In the genomic region with DNA sequence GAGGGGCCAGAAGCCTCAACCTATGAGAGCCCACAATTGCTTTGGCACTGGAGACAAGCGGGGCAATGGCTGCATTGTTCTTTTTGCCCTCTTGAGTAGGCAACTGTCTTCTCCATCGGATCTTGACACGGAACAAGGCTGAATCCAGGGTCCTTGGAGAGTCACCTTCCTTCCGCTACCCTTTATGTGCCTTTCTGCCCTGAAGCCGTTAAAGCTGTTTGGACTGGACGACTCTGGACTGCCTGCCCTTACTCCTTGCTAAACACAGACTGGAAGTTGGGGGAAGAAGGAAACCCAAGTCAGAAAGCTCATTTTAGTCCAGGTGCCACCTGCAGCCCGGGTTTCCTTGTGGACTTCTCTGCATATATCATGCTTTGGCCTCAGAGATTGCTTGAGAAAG, we compare ENCODE assay signal across 9 mouse cellular contexts. TPM values are rescaled to one million over a fixed set of nuclear protein-coding genes. Genes with fewer than 3 reads are reported as not detected.
DNase-seq lines count a peak whose midpoint lies in the region; ATAC-seq and TF ChIP-seq lines count a peak whose summit lies in the region.
"Had no signal": no experiment of that assay in that cellular context is flagged by ENCODE, and none has a peak within 500 bp of the region (broad histone marks: within the 10 kb centered on the region; RNA-seq: fewer than 3 reads in every experiment).

No protein-coding gene starts in this region.

- peaks cover 30% of the 10 kb centered on the region for H3K27me3 ChIP-seq in embryonic facial prominence, embryonic 13.5 days
- no peaks in the 10 kb centered on the region for H3K27me3 ChIP-seq in kidney, adult 2 months (replicated peaks; ENCODE audit: control insufficient read depth, insufficient read depth, low read length)
- H3K27me3 ChIP-seq in midbrain, embryonic 16.5 days (ENCODE audit: control insufficient read depth, insufficient read depth, low read depth, low read length) = no peaks in the 10 kb centered on the region

- TF ChIP-seq POLR2A in kidney, adult 2 months (IDR thresholded peaks at IDR 0.05; ENCODE audit: low read depth, low read length) = no peak

- H3K27ac ChIP-seq in embryonic facial prominence, embryonic 13.5 days = no peak overlapping the region
- H3K27ac ChIP-seq in kidney, adult 2 months (ENCODE audit: insufficient read depth, low read depth, low read length) = no peak overlapping the region; the same call in 1 of the 2 replicates
- peak overlapping the region; percentile 89 for H3K27ac ChIP-seq in midbrain, embryonic 16.5 days (ENCODE audit: low read length)

- no peaks in the 10 kb centered on the region for H3K36me3 ChIP-seq in embryonic facial prominence, embryonic 13.5 days
- H3K36me3 ChIP-seq in kidney, adult 2 months (ENCODE audit: control insufficient read depth, insufficient read depth, low read length) = no peaks in the 10 kb centered on the region
- no peaks in the 10 kb centered on the region for H3K36me3 ChIP-seq in midbrain, embryonic 16.5 days (ENCODE audit: control insufficient read depth, insufficient read depth, low read length)

- H3K4me1 ChIP-seq in embryonic facial prominence, embryonic 13.5 days = peaks cover 16% of the 10 kb centered on the region; the same call in 1 of the 2 replicates
- 0 out of 2 replicates have a peak, but pooled peaks cover 2% of the 10 kb centered on the region for H3K4me1 ChIP-seq in kidney, adult 2 months (ENCODE audit: control insufficient read depth, insufficient read depth, low read length)
- peaks cover 29% of the 10 kb centered on the region for H3K4me1 ChIP-seq in midbrain, embryonic 16.5 days (ENCODE audit: control insufficient read depth, insufficient read depth, low read length)

- H3K4me3 ChIP-seq in embryonic facial prominence, embryonic 13.5 days = peak overlapping the region; percentile 60
- peak overlapping the region; percentile 63 for H3K4me3 ChIP-seq in kidney, adult 2 months (ENCODE audit: insufficient read depth, low read depth, low read length)
- H3K4me3 ChIP-seq in midbrain, embryonic 16.5 days (ENCODE audit: low read depth, low read length) = peak overlapping the region; percentile 65

- peak; percentile 23 for DNase-seq in kidney, adult 18-20 months
- no peak for DNase-seq in kidney, postnatal 10 days
- peak; percentile 14 for DNase-seq in kidney, adult 2 months
- DNase-seq in spleen, adult 12 weeks (ENCODE audit: low spot score) = no peak
- DNase-seq in ovary, postnatal 14 days (ENCODE audit: low spot score) = no peak
- no peak for DNase-seq in thymus, postnatal 0 days (ENCODE audit: low spot score)

- no peaks in the 10 kb centered on the region for H3K9me3 ChIP-seq in embryonic facial prominence, embryonic 13.5 days
- no peaks in the 10 kb centered on the region for H3K9me3 ChIP-seq in midbrain, embryonic 16.5 days (replicated peaks; ENCODE audit: control insufficient read depth, low read length, poor library complexity, severe bottlenecking)

- WGBS in embryonic facial prominence, embryonic 13.5 days = 6% methylated on average over 7 of the region's 7 CpGs
- 10% methylated on average over 7 of the region's 7 CpGs for WGBS in kidney, adult 2 months
- WGBS in midbrain, embryonic 16.5 days = 3% methylated on average over 7 of the region's 7 CpGs

- peak overlapping the region; percentile 70 for H3K9ac ChIP-seq in embryonic facial prominence, embryonic 13.5 days
- peak overlapping the region; percentile 87 for H3K9ac ChIP-seq in midbrain, embryonic 16.5 days (ENCODE audit: low read depth, low read length)

- H3K4me2 ChIP-seq in embryonic facial prominence, embryonic 13.5 days = peak overlapping the region; percentile 95
- H3K4me2 ChIP-seq in midbrain, embryonic 16.5 days (ENCODE audit: low read length) = peak overlapping the region; percentile 67

- no peak for TF ChIP-seq CTCF in kidney, adult 2 months (conservative IDR thresholded peaks at IDR 0.05; ENCODE audit: insufficient read depth, insufficient read length, low read depth, low read length)

- no peak for ATAC-seq in embryonic facial prominence, embryonic 13.5 days (ENCODE audit: insufficient number of reproducible peaks, insufficient read depth, low FRiP score, low TSS enrichment, low read depth)
- peak; percentile 32 for ATAC-seq in midbrain, embryonic 16.5 days

RNA-seq across cellular contexts. Expression of a gene that starts 0.5 kb away (rescaled TPM):
- polyA plus RNA-seq in embryonic facial prominence, embryonic 13.5 days (2015; fragmentation: Nextera tagmentation; extraction: Ambion mirVana) = 7.3 and 8.4 TPM in 2 replicates
- polyA plus RNA-seq in kidney, adult 2 months (2012; rRNA removed) = 0.77 and 0.88 TPM in 2 replicates
- 65.9 and 67.1 TPM in 2 replicates for polyA plus RNA-seq in midbrain, embryonic 16.5 days (2015; fragmentation: Nextera tagmentation; extraction: Ambion mirVana)
- polyA plus RNA-seq in thymus, postnatal 0 days (2015; fragmentation: Nextera tagmentation; extraction: Ambion mirVana) = 0.08 and 0.13 TPM in 2 replicates
- polyA plus RNA-seq: erythroblast, embryonic 14.5 days had no signal

Comparison
In these comparisons a context has a peak if more than half of its experiments do, and no peak if none do; other contexts are left out.
1. DNase-seq: peak in kidney, adult 18-20 months (single experiment) and kidney, adult 2 months (single experiment); none in kidney, postnatal 10 days (single experiment), spleen, adult 12 weeks (single experiment), ovary, postnatal 14 days (single experiment) and thymus, postnatal 0 days (single experiment).
2. Peak in every context shown above with its lines, with median percentiles within 50 percentile points of each other: H3K4me3 ChIP-seq.